Mouse (Mus musculus) forebrain, embryonic 15.5 days (tissue): ENCODE measurements around the gene Nemf. TPM values are rescaled to one million over a fixed set of nuclear protein-coding genes. Genes with fewer than 3 reads are reported as not detected.
A peak's percentile ranks its signal among the peaks of the same experiment; 100 is the strongest.
"Not testable (repeated sequence)": the region's sequence is repeated elsewhere in the genome, so short reads cannot be mapped to it uniquely, and the experiment has no call there.

Experiments used
- ATAC-seq: fragments of 200-750 bp; cut with Nextera tagmentation; replicated peaks from 2 replicates; pipeline ENCODE4 v1.8.0; 2017; ENCODE audit warnings: mild to moderate bottlenecking, moderate TSS enrichment, moderate library complexity
- H3K27ac ChIP-seq: fragments of 300-500 bp; sonication (generic); replicated peaks from 2 replicates; pipeline ENCODE4 v1.5.1; 2015; ENCODE audit warnings: mild to moderate bottlenecking, inconsistent platforms
- H3K27me3 ChIP-seq: fragments of 300-500 bp; sonication (generic); 2 replicates; pipeline ENCODE4 v1.6.1; 2015; ENCODE audit warnings: inconsistent platforms
- H3K36me3 ChIP-seq: fragments of 300-500 bp; sonication (generic); 2 replicates; pipeline ENCODE4 v1.6.1; 2015; ENCODE audit warnings: mild to moderate bottlenecking, inconsistent platforms
- H3K4me1 ChIP-seq: fragments of 300-500 bp; sonication (generic); 2 replicates; pipeline ENCODE4 v1.6.1; 2015; ENCODE audit warnings: inconsistent platforms
- H3K4me2 ChIP-seq: fragments of 300-500 bp; sonication (generic); replicated peaks from 2 replicates; pipeline ENCODE4 v1.6.1; 2015; ENCODE audit warnings: mild to moderate bottlenecking, inconsistent platforms
- H3K4me3 ChIP-seq: fragments of 300-500 bp; sonication (generic); 2 replicates; pipeline ENCODE4 v1.5.1; 2015; ENCODE audit warnings: mild to moderate bottlenecking, inconsistent platforms
- H3K9ac ChIP-seq: fragments of 300-500 bp; sonication (generic); replicated peaks from 2 replicates; pipeline ENCODE4 v1.6.1; 2015; ENCODE audit warnings: mild to moderate bottlenecking, inconsistent platforms
- H3K9me3 ChIP-seq: fragments of 300-500 bp; sonication (generic); 2 replicates; pipeline ENCODE4 v1.6.1; 2016; ENCODE audit warnings: inconsistent platforms
- WGBS: fragments of 180-500 bp; shearing (Covaris S2); methylation state at CpG from one replicate; pipeline ENCODE4 v1.1.7; 2015; ENCODE audit warnings: mixed read lengths; 5-methylcytosine and 5-hydroxymethylcytosine counted together
- polyA plus RNA-seq: library from polyadenylated mRNA; unstranded; fragments of >200 nt; fragmentation: Nextera tagmentation; extraction: Ambion mirVana; gene quantifications from 2 replicates; pipeline ENCODE4 v1.2.1, GENCODE M21; 2015

Nemf gene
- 91.3 and 91.8 TPM in 2 replicates for polyA plus RNA-seq

GRCm38 (mm10) chr12:69356546-69357299, at the start of gene Nemf:
TSS of gene Nemf (minus strand) at chr12:69357165.
- Histone ChIP-seq H3K4me1 (peaks cover 17% of the 10 kb centered on the region), H3K27me3 (no peaks in the 10 kb centered on the region), H3K9me3 (no peaks in the 10 kb centered on the region), H3K4me2 (peak within 1 kb of the TSS; percentile 77), H3K27ac (peak within 1 kb of the TSS; percentile 82), H3K36me3 (peaks cover 26% of the 10 kb centered on the region), H3K9ac (peak within 1 kb of the TSS; percentile 91), H3K4me3 (peak within 1 kb of the TSS; percentile 89)
- peak; percentile 56 for ATAC-seq
- under 1% methylated on average over 43 of the region's 50 CpGs for WGBS

- no peak for ATAC-seq
- WGBS = 91% methylated on average over 13 of the region's 13 CpGs
Observed at GRCm38 (mm10) chr12:69402594-69403167, 45.7 kb upstream of the Nemf start.

GRCm38 (mm10) chr12:69402100-69402499, 45.1 kb upstream of the Nemf start:
- Histone ChIP-seq H3K4me1 (peaks cover 8% of the 10 kb centered on the region; the same call in 1 of the 2 replicates), H3K4me2 (no peak overlapping the region), H3K9ac (no peak overlapping the region), H3K9me3 (no peaks in the 10 kb centered on the region), H3K4me3 (no peak overlapping the region), H3K36me3 (no peaks in the 10 kb centered on the region), H3K27me3 (no peaks in the 10 kb centered on the region), H3K27ac (no peak overlapping the region)
- 60% methylated on average over 9 of the region's 9 CpGs for WGBS
- ATAC-seq = no peak

More at GRCm38 (mm10) chr12:69402594-69403167, 45.7 kb upstream of the Nemf start:
- Histone ChIP-seq H3K36me3 (no peaks in the 10 kb centered on the region), H3K4me1 (peaks cover 8% of the 10 kb centered on the region; the same call in 1 of the 2 replicates), H3K9me3 (no peaks in the 10 kb centered on the region), H3K4me3 (no peak overlapping the region), H3K4me2 (no peak overlapping the region), H3K27ac (no peak overlapping the region), H3K27me3 (no peaks in the 10 kb centered on the region), H3K9ac (no peak overlapping the region)

GRCm38 (mm10) chr12:69400871-69401286, 43.9 kb upstream of the Nemf start:
- no peak for ATAC-seq
- H3K4me2 ChIP-seq = no peak overlapping the region
- H3K4me3 ChIP-seq = no peak overlapping the region
- WGBS = 22% methylated on average over 2 of the region's 2 CpGs
- H3K9me3 ChIP-seq = no peaks in the 10 kb centered on the region
- no peak overlapping the region for H3K27ac ChIP-seq
- H3K9ac ChIP-seq = no peak overlapping the region
- peaks cover 8% of the 10 kb centered on the region; the same call in 1 of the 2 replicates for H3K4me1 ChIP-seq
- H3K27me3 ChIP-seq = no peaks in the 10 kb centered on the region
- no peaks in the 10 kb centered on the region for H3K36me3 ChIP-seq

GRCm38 (mm10) chr12:69400367-69400766, 43.4 kb upstream of the Nemf start:
- peaks cover 8% of the 10 kb centered on the region; the same call in 1 of the 2 replicates for H3K4me1 ChIP-seq
- H3K9me3 ChIP-seq = no peaks in the 10 kb centered on the region
- 89% methylated on average over 4 of the region's 4 CpGs for WGBS
- no peaks in the 10 kb centered on the region for H3K27me3 ChIP-seq
- H3K9ac ChIP-seq = no peak overlapping the region
- no peak overlapping the region for H3K4me2 ChIP-seq
- no peak for ATAC-seq
- H3K36me3 ChIP-seq = no peaks in the 10 kb centered on the region
- H3K27ac ChIP-seq = no peak overlapping the region
- H3K4me3 ChIP-seq = no peak overlapping the region

GRCm38 (mm10) chr12:69394456-69394855, 37.5 kb upstream of the Nemf start:
- H3K4me1 ChIP-seq = no peaks in the 10 kb centered on the region; the same call in 1 of the 2 replicates
- no peaks in the 10 kb centered on the region for H3K36me3 ChIP-seq
- WGBS = 66% methylated on average over 6 of the region's 6 CpGs
- H3K27ac ChIP-seq = no peak overlapping the region
- no peaks in the 10 kb centered on the region for H3K27me3 ChIP-seq
- no peak for ATAC-seq
- no peak overlapping the region for H3K4me3 ChIP-seq
- no peaks in the 10 kb centered on the region for H3K9me3 ChIP-seq
- no peak overlapping the region for H3K4me2 ChIP-seq
- no peak overlapping the region for H3K9ac ChIP-seq

- no peak for ATAC-seq
- 75% methylated on average over 10 of the region's 10 CpGs for WGBS
Observed at GRCm38 (mm10) chr12:69393076-69393475, 36.1 kb upstream of the Nemf start.

GRCm38 (mm10) chr12:69390000-69390698, 33.2 kb upstream of the Nemf start:
- Histone ChIP-seq H3K4me2 (no peak overlapping the region), H3K4me3 (no peak overlapping the region), H3K9me3 (no peaks in the 10 kb centered on the region), H3K4me1 (no peaks in the 10 kb centered on the region; the same call in 1 of the 2 replicates), H3K36me3 (no peaks in the 10 kb centered on the region), H3K9ac (no peak overlapping the region), H3K27ac (no peak overlapping the region), H3K27me3 (no peaks in the 10 kb centered on the region)
- WGBS = 73% methylated on average over 7 of the region's 7 CpGs
- ATAC-seq = no peak

More at GRCm38 (mm10) chr12:69393076-69393475, 36.1 kb upstream of the Nemf start:
- Histone ChIP-seq H3K27me3 (no peaks in the 10 kb centered on the region), H3K36me3 (no peaks in the 10 kb centered on the region), H3K9me3 (no peaks in the 10 kb centered on the region), H3K4me1 (no peaks in the 10 kb centered on the region; the same call in 1 of the 2 replicates), H3K4me3 (no peak overlapping the region), H3K4me2 (no peak overlapping the region), H3K27ac (no peak overlapping the region), H3K9ac (no peak overlapping the region)

- Histone ChIP-seq H3K4me2 (no peak overlapping the region), H3K9ac (no peak overlapping the region), H3K4me1 (no peaks in the 10 kb centered on the region; the same call in 1 of the 2 replicates), H3K27ac (no peak overlapping the region), H3K4me3 (no peak overlapping the region), H3K36me3 (no peaks in the 10 kb centered on the region), H3K9me3 (no peaks in the 10 kb centered on the region), H3K27me3 (no peaks in the 10 kb centered on the region)
- WGBS = 54% methylated on average over 7 of the region's 7 CpGs
- ATAC-seq = no peak
Observed at GRCm38 (mm10) chr12:69389273-69389938, 32.4 kb upstream of the Nemf start.

- Histone ChIP-seq H3K4me1 (no peaks in the 10 kb centered on the region; the same call in 1 of the 2 replicates), H3K4me2 (no peak overlapping the region), H3K27me3 (no peaks in the 10 kb centered on the region), H3K9me3 (no peaks in the 10 kb centered on the region), H3K36me3 (no peaks in the 10 kb centered on the region), H3K27ac (no peak overlapping the region), H3K4me3 (no peak overlapping the region), H3K9ac (no peak overlapping the region)
- WGBS = 97% methylated on average over 10 of the region's 10 CpGs
- no peak for ATAC-seq
Observed at GRCm38 (mm10) chr12:69388321-69388869, 31.4 kb upstream of the Nemf start.

- H3K27me3 ChIP-seq, H3K4me1 ChIP-seq, H3K27ac ChIP-seq, H3K9me3 ChIP-seq, H3K36me3 ChIP-seq, H3K9ac ChIP-seq, ATAC-seq, H3K4me3 ChIP-seq, H3K4me2 ChIP-seq: not testable (repeated sequence)
- 87% methylated on average over 11 of the region's 12 CpGs for WGBS
Observed at GRCm38 (mm10) chr12:69386281-69386732, 29.3 kb upstream of the Nemf start.
